Mouse (Mus musculus): ENCODE results near the gene Aldh1a3. TPM values are rescaled to one million over a fixed set of nuclear protein-coding genes. Genes with fewer than 3 reads are reported as not detected.
A peak's percentile ranks its signal among the peaks of the same experiment; 100 is the strongest.

Aldh1a3 gene
- total and polyA plus RNA-seq, 2 experiments from 2014 or later: 1.4 to 2.2 TPM

DNA sequence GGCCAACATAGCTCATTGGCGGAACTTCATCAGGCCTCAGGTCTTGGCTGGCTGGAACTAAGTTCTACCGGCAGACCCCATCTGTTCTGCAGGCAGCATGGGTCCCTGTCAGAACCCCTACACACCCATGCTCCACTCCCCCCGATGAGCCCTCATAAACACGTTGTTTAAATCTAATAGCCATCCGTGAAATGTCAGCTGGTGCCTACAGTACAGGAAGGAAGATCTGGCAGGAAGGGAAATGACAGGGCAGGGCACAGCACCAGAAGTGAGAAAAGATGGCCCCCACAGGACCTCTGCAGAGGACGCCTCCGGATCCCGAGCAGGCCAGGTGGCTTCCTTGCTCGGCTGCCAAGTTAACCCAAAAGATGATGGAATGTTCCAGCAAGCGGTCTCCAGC, 23.2 kb downstream of the Aldh1a3 start:
- Histone ChIP-seq H3K9me3 (replicated peaks; ENCODE audit: control insufficient read depth, low read length) (no peaks in the 10 kb centered on the region), H3K4me1 (ENCODE audit: control insufficient read depth, insufficient read depth) (0 out of 2 replicates have a peak, but pooled peaks cover 5% of the 10 kb centered on the region), H3K4me2 (ENCODE audit: low read depth, low read length) (no peak overlapping the region), H3K36me3 (replicated peaks; ENCODE audit: control insufficient read depth, insufficient read depth, low read length) (no peaks in the 10 kb centered on the region), H3K4me3 (ENCODE audit: low read depth, low read length) (no peak overlapping the region), H3K27ac (ENCODE audit: low read depth) (no peak overlapping the region), H3K9ac (replicated peaks; ENCODE audit: low read depth, low read length) (no peak overlapping the region), H3K27me3 (ENCODE audit: control insufficient read depth, insufficient read depth, low read length) (no peaks in the 10 kb centered on the region)
- DNase-seq (ENCODE audit: low spot score) (no peak), ATAC-seq (ENCODE audit: insufficient read depth, low read depth) (no peak)
- TF ChIP-seq EP300 (IDR thresholded peaks at IDR 0.05; ENCODE audit: low read depth) (no peak), CTCF (IDR thresholded peaks at IDR 0.05; ENCODE audit: low read depth) (no peak)
- 67% methylated on average over 10 of the region's 10 CpGs for WGBS

DNA sequence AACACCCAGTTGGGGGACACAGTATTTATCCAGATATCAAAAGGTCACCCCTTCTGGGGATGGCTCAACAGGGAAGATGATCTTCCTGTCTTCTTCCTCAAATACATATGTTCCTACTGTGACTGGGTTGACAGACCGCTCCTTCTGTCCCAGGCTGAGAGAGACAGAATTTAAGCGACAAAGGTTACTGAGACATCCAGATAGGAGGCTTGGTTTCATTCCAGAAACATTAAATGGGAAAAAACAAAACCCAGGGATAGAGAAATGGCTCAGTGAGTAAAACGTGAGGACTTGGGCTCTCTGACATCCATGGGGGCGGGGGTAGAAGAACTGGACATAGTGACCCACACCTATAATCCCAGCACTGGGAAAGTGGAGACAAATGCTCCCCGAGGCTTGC, 24.4 kb downstream of the Aldh1a3 start:
- no peaks in the 10 kb centered on the region for H3K36me3 ChIP-seq (replicated peaks; ENCODE audit: control insufficient read depth, insufficient read depth, low read length)
- DNase-seq (ENCODE audit: low spot score) (no peak), ATAC-seq (ENCODE audit: insufficient read depth, low read depth) (no peak)
- no peak overlapping the region for H3K4me2 ChIP-seq (ENCODE audit: low read depth, low read length)
- H3K9me3 ChIP-seq (replicated peaks; ENCODE audit: control insufficient read depth, low read length): no peaks in the 10 kb centered on the region
- H3K27ac ChIP-seq (ENCODE audit: low read depth): no peak overlapping the region
- H3K9ac ChIP-seq (replicated peaks; ENCODE audit: low read depth, low read length): no peak overlapping the region
- 83% methylated on average over 5 of the region's 5 CpGs for WGBS
- no peaks in the 10 kb centered on the region for H3K27me3 ChIP-seq (ENCODE audit: control insufficient read depth, insufficient read depth, low read length)
- H3K4me3 ChIP-seq (ENCODE audit: low read depth, low read length): no peak overlapping the region
- 0 out of 2 replicates have a peak, but pooled peaks cover 5% of the 10 kb centered on the region for H3K4me1 ChIP-seq (ENCODE audit: control insufficient read depth, insufficient read depth)
- no peak for TF ChIP-seq CTCF (IDR thresholded peaks at IDR 0.05; ENCODE audit: low read depth)
- no peak for TF ChIP-seq EP300 (IDR thresholded peaks at IDR 0.05; ENCODE audit: low read depth)

DNA sequence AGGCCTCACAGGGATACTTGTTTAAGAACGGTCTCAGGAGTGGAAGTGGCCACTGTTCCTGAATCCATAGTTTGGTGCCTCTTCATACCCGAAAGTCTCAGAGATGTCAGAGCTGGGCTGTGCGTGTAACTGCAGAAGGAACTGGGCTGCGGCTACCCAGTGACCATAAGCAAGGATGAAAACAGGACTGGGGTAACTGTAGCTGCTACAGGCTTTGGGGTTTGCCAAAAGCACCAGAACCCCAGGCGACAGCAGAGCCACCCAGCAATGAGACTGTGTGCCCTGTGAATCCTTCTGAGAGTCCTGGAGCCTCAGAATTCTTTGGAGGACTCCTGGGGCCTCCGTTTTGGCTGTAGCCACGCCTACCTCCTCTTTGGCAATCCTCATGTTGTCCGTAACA, 25.7 kb downstream of the Aldh1a3 start:
- H3K4me2 ChIP-seq (ENCODE audit: low read depth, low read length): no peak overlapping the region
- WGBS: 66% methylated on average over 8 of the region's 8 CpGs
- H3K4me3 ChIP-seq (ENCODE audit: low read depth, low read length): no peak overlapping the region
- ATAC-seq (ENCODE audit: insufficient read depth, low read depth) (no peak), DNase-seq (ENCODE audit: low spot score) (no peak)
- no peaks in the 10 kb centered on the region for H3K36me3 ChIP-seq (replicated peaks; ENCODE audit: control insufficient read depth, insufficient read depth, low read length)
- H3K27ac ChIP-seq (ENCODE audit: low read depth): no peak overlapping the region
- H3K27me3 ChIP-seq (ENCODE audit: control insufficient read depth, insufficient read depth, low read length): no peaks in the 10 kb centered on the region
- H3K9me3 ChIP-seq (replicated peaks; ENCODE audit: control insufficient read depth, low read length): no peaks in the 10 kb centered on the region
- H3K4me1 ChIP-seq (ENCODE audit: control insufficient read depth, insufficient read depth): 0 out of 2 replicates have a peak, but pooled peaks cover 5% of the 10 kb centered on the region
- TF ChIP-seq CTCF (IDR thresholded peaks at IDR 0.05; ENCODE audit: low read depth) (no peak), EP300 (IDR thresholded peaks at IDR 0.05; ENCODE audit: low read depth) (no peak)
- H3K9ac ChIP-seq (replicated peaks; ENCODE audit: low read depth, low read length): no peak overlapping the region

DNA sequence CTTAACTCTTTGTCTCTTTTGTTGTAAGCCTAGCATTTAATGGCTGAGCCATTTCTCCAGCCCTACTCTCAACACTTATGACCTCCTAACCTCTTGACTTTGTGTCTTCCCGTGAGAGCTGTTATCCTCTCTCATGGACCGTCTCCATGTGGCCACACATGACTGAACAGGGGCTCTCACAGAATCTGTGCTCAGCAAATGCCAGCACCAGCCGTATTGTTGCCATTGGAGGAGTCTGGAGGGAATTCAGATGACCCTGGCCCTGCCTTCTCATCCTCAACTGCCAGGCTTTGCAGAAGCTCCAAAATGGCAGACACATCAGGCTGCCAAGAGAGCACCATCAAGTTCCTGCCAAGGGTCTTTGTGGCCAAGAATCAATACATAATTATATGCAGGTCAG, 30.0 kb downstream of the Aldh1a3 start:
- H3K4me3 ChIP-seq (ENCODE audit: low read depth, low read length): no peak overlapping the region

DNA sequence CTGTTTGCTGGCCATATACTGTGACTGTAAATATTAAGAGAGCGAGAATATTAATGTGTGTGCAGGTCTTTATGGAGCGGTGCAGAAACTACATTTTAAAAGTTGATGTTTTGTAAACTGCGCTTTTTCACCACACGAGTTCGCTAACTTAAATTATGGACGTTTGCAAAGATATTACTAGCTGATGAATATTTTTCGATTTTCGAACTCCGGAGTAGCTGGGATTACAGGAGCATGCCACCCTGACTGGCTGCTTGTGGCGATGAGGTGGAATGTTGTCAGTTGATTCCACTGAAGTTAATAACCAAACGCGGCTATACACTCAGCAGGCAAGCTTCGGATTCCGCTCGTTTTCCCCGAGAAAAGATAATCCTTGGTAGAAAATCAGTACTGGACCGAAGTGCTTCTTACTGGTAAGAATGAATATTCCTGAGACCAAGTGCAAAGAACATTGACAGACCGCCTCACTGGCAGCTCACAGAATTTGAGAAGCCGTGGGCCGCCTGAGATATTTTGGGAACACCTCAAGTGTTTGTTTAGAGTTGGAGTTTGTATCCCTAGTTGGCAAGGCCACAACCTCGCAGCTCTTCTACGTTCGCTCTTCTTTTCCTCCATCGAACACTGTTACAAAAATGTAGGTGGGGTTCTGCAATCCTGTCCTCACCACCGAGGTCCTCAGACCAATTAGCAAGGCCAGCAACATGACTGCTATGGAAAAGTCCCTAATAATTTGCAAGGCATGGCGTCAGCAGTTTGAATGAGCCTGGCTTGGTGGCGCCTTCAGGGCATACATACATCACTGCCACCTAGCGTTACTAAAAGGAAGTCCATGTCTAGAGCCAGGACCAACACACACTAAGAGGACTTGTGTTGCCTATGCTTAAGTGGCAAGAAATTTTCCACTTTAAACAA, 38.4 kb downstream of the Aldh1a3 start:
- DNase-seq (ENCODE audit: low spot score) (peak; percentile 90), ATAC-seq (ENCODE audit: insufficient read depth, low read depth) (peak; percentile 76)
- Histone ChIP-seq H3K9me3 (replicated peaks; ENCODE audit: control insufficient read depth, low read length) (no peaks in the 10 kb centered on the region), H3K27me3 (ENCODE audit: control insufficient read depth, insufficient read depth, low read length) (no peaks in the 10 kb centered on the region), H3K27ac (ENCODE audit: low read depth) (peak overlapping the region; percentile 36; the same call in 1 of the 2 replicates), H3K4me3 (ENCODE audit: low read depth, low read length) (peak overlapping the region; percentile 75), H3K4me1 (ENCODE audit: control insufficient read depth, insufficient read depth) (peaks cover 4% of the 10 kb centered on the region; the same call in 1 of the 2 replicates), H3K4me2 (ENCODE audit: low read depth, low read length) (peak overlapping the region; percentile 98), H3K9ac (replicated peaks; ENCODE audit: low read depth, low read length) (peak overlapping the region; percentile 85), H3K36me3 (replicated peaks; ENCODE audit: control insufficient read depth, insufficient read depth, low read length) (no peaks in the 10 kb centered on the region)
- 8% methylated on average over 28 of the region's 28 CpGs for WGBS
- TF ChIP-seq EP300 (IDR thresholded peaks at IDR 0.05; ENCODE audit: low read depth) (no peak), CTCF (IDR thresholded peaks at IDR 0.05; ENCODE audit: low read depth) (peak; percentile 91)

More for the DNA sequence above, 30.0 kb downstream of the Aldh1a3 start:
- Histone ChIP-seq H3K27ac (ENCODE audit: low read depth) (no peak overlapping the region), H3K4me2 (ENCODE audit: low read depth, low read length) (no peak overlapping the region), H3K9ac (replicated peaks; ENCODE audit: low read depth, low read length) (no peak overlapping the region), H3K36me3 (replicated peaks; ENCODE audit: control insufficient read depth, insufficient read depth, low read length) (no peaks in the 10 kb centered on the region), H3K27me3 (ENCODE audit: control insufficient read depth, insufficient read depth, low read length) (no peaks in the 10 kb centered on the region), H3K9me3 (replicated peaks; ENCODE audit: control insufficient read depth, low read length) (no peaks in the 10 kb centered on the region), H3K4me1 (ENCODE audit: control insufficient read depth, insufficient read depth) (no peaks in the 10 kb centered on the region)
- no peak for TF ChIP-seq CTCF (IDR thresholded peaks at IDR 0.05; ENCODE audit: low read depth)
- no peak for TF ChIP-seq EP300 (IDR thresholded peaks at IDR 0.05; ENCODE audit: low read depth)
- ATAC-seq (ENCODE audit: insufficient read depth, low read depth) (no peak), DNase-seq (ENCODE audit: low spot score) (no peak)
- whole genome bisulfite sequencing: 84% methylated on average over 3 of the region's 3 CpGs

Measured in heart, postnatal 0 days (tissue).